Mouse (Mus musculus): ENCODE measurements around the gene Pex12. TPM values are rescaled to one million over a fixed set of nuclear protein-coding genes. Genes with fewer than 3 reads are reported as not detected.

Gene Pex12
- total RNA-seq (2023): 10 to 100 TPM; 11.1 to 15.0 TPM

GRCm38 (mm10) chr11:83302526-83303251 lies at the start of gene Pex12:
Pex12 (minus strand) TSS chr11:83302586.

GRCm38 (mm10) chr11:83298225-83299195 lies 3.9 kb downstream of the Pex12 start, which contains the start of gene Ap2b1:
Ap2b1 (plus strand) TSS chr11:83299024.

DNA sequence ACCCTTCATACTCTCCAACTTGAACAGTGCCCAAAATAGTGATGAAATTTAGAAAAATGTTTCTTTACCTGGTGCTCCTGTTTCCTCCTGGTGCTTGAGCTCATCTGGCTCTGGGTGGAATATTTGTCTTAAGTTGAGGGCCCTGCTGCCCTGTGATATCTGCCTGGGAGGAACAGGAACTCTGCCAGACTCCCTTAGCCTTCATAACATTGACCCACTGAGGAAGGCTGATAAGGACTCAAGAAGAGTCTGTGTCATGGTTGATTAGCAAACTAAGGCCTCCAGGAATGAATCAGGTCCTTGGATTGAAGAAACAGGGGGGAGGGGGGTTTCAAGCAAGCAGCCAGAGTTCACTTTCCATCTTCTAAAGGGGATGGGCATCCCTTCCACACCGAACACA lies 15.8 kb downstream of the Pex12 start, which contains the start of gene Slfn14:
Slfn14 (minus strand) TSS at position 161 of the 400 bp plus-strand sequence.

Other genes with a start within 250 kb of the Pex12 start
- gene Slfn2, start 237.5 kb downstream of the Pex12 start, total RNA-seq (2023): 100 to 1,000 TPM; 201 to 232 TPM
- gene Slfn1, start 185.7 kb downstream of the Pex12 start, total RNA-seq (2023): 100 to 1,000 TPM; 134 to 172 TPM
- gene Slfn4, start 127.4 kb downstream of the Pex12 start, total RNA-seq (2023): under 1 TPM; 0.82 to 0.86 TPM
- 1 to 10 TPM; 7.6 to 8.4 TPM for gene Slfn3, start 111.3 kb downstream of the Pex12 start, total RNA-seq (2023)
- not detected for gene Slfn14, start 15.9 kb downstream of the Pex12 start, total RNA-seq (2023)
- 100 to 1,000 TPM in 1 of 2 experiments, 10 to 100 TPM in 1; 88.9 to 101 TPM for gene Ap2b1, start 3.6 kb downstream of the Pex12 start, total RNA-seq (2023)
- 1 to 10 TPM; 1.0 to 1.6 TPM for gene Rasl10b, start 106.6 kb upstream of the Pex12 start, total RNA-seq (2023)
- gene Gas2l2, start 126.9 kb upstream of the Pex12 start, total RNA-seq (2023): not detected
- gene 1700020L24Rik, start 135.1 kb upstream of the Pex12 start, total RNA-seq (2023): 1 to 10 TPM in 1 of 2 experiments, not detected in 1; 1.6 TPM
- gene Mmp28, start 160.5 kb upstream of the Pex12 start, total RNA-seq (2023): not detected
- gene Taf15, start 170.5 kb upstream of the Pex12 start, total RNA-seq (2023): 100 to 1,000 TPM; 143 to 160 TPM
- gene Heatr9, start 219.6 kb upstream of the Pex12 start, total RNA-seq (2023): 1 to 10 TPM; 1.6 to 2.4 TPM
- 100 to 1,000 TPM; 176 to 217 TPM for gene Ccl5, start 227.9 kb upstream of the Pex12 start, total RNA-seq (2023)